Mouse (Mus musculus): ENCODE results near the gene Unc5cl.
A peak's percentile ranks its signal among the peaks of the same experiment; 100 is the strongest.

Unc5cl gene

GRCm38 (mm10) chr17:48542733-48543132, 88.0 kb downstream of the Unc5cl start:
- DNase-seq = no peak

- peak; percentile 57 for DNase-seq
These were observed 88.6 kb downstream of the Unc5cl start for GRCm38 (mm10) chr17:48543301-48543765.

- no peak for DNase-seq
These were observed 90.0 kb downstream of the Unc5cl start for GRCm38 (mm10) chr17:48544722-48545121.

- no peak for DNase-seq
These were observed 90.7 kb downstream of the Unc5cl start for GRCm38 (mm10) chr17:48545223-48545943.

- no peak for DNase-seq
These were observed 91.3 kb downstream of the Unc5cl start for GRCm38 (mm10) chr17:48546036-48546435.

- DNase-seq = no peak
These were observed 93.0 kb downstream of the Unc5cl start for GRCm38 (mm10) chr17:48547668-48548067.

- no peak for DNase-seq
These were observed 97.3 kb downstream of the Unc5cl start for GRCm38 (mm10) chr17:48551788-48552531.

- DNase-seq = no peak
These were observed 97.8 kb downstream of the Unc5cl start for GRCm38 (mm10) chr17:48552532-48552915.

GRCm38 (mm10) chr17:48556223-48556962, 101.7 kb downstream of the Unc5cl start:
- DNase-seq = no peak

- no peak for DNase-seq
These were observed 103.4 kb downstream of the Unc5cl start for GRCm38 (mm10) chr17:48557823-48558715.

- DNase-seq = no peak
These were observed 110.2 kb downstream of the Unc5cl start for GRCm38 (mm10) chr17:48564931-48565330.

GRCm38 (mm10) chr17:48569656-48570055, 115.0 kb downstream of the Unc5cl start:
- DNase-seq = no peak

- no peak for DNase-seq
These were observed 126.5 kb downstream of the Unc5cl start for GRCm38 (mm10) chr17:48581153-48581552.

- DNase-seq = no peak
These were observed 127.8 kb downstream of the Unc5cl start for GRCm38 (mm10) chr17:48582486-48582990.

- DNase-seq = no peak
These were observed 128.7 kb downstream of the Unc5cl start for GRCm38 (mm10) chr17:48583401-48583800.

- peak; percentile 17 for DNase-seq
These were observed 131.2 kb downstream of the Unc5cl start for GRCm38 (mm10) chr17:48585902-48586359.

GRCm38 (mm10) chr17:48588674-48589073, 134.0 kb downstream of the Unc5cl start:
- no peak for DNase-seq

Data from right cerebral cortex, postnatal 4 days (tissue).